Mouse (Mus musculus) yolk sac, embryonic 10.5 days (tissue): Measurements from ENCODE around the gene S100a4.

Source experiments
- DNase-seq: peaks from one replicate; pipeline ENCODE4 v3.0.0-alpha.2; 2017; ENCODE audit warnings: low spot score

The S100a4 gene

DNA sequence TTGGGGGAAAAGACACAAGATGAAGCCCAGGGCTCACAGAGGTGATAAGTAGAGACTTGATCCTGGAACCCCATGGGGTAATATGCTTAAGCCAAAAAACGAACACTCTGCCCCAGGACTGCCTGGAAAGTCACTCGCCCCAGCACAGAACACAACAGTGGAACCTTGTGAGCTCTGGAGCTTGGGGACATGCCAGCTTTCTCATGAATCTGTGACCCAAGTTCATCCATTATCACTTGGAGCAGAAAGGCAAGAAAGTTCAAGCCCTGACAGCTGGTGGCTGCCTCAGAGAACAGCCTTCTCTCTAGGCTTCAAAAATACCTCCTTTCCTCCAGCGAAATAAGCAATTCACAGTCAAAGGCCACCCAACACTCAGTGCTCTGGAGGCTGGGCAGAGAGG, 4.2 kb upstream of the S100a4 start:
- DNase-seq = no peak

DNA sequence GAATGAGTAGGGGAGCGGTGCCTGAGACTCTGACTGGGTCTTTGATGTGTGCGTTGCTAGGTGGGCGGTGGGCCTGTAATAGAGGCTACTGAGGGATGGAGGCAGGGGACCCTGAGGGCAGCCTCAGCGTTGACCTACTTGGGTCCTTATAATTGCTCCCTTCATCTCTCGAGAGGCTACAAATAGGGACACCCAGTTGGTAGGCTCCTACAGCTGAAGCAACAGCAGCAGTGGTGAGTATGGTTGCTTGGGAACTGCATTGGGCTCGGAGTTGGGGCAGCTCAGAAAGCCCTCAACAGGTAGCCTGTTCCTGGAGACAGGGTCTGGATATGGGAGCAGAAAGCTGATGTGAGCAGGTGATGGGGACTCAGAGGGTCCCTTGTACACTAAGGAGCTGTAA, 3.5 kb upstream of the S100a4 start:
- no peak for DNase-seq

- no peak for DNase-seq
Observed at GRCm38 (mm10) chr3:90600458-90601195, 2.9 kb upstream of the S100a4 start.

- no peak for DNase-seq
Observed at GRCm38 (mm10) chr3:90601486-90602110, 2.0 kb upstream of the S100a4 start, which contains the start of gene Gm42674. Gene Gm42674 (plus strand): TSS chr3:90601904.

DNA sequence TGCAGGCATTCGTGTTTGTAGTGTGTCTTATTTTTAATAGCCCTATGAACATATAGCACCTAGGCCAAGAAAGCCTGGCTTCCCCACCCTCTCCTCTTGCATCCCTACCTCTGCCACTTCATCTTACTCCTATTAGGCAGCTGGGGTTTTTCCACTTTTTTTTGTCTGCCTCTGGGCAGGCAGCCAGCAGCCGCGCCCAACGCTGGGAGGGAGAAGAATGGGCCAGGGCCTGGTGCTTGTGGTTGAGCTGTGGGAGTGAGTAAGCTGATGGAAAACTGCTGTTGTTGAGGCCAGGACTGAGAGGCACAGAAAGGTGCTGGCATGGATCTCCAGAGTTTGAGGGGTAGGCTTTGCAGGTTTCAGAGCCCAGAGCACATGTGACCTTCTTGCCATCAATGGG, 845 bp downstream of the S100a4 start:
- DNase-seq = no peak

GRCm38 (mm10) chr3:90605049-90605448, 1.5 kb downstream of the S100a4 start:
- DNase-seq = no peak

GRCm38 (mm10) chr3:90605736-90606135, 2.2 kb downstream of the S100a4 start:
- DNase-seq = no peak

DNA sequence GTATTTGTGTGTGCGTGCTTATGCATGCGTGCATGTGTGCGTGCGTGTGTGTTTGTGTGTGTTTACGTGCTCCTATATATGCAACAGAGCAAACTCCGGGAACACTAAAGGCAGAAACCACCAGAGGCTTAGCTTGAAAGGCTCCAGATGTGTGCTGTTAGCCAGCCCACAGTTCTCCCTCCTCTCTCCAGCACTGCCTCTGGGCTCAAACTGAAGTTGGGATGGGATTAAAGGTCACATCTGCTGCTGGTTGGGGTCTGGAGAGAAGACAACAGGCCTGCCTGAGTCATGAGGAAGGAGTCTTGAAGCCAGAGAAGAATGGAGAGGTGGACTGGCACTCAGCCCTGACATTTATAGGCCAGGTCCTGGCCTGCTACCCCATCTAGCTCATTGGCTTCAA, 2.6 kb downstream of the S100a4 start:
- no peak for DNase-seq

DNA sequence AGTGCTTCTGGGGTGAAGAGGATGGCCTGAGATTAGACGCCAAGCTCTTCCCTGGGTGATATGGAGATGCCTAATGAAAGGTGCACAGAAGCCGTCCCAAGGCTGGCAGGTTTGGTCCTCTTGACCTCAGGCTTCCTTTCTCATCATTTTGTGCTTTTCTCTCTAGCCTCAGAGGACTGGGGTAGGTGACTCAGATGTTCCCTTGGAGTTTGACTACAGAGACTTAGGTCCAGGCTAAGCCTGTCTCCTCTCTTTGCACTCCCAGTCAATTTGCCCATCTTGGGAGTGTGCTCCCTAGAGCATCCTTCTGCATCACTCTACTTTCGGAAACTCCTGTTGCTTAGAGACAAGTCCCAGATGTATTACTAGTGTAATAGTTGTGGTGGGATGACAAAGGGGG, 3.8 kb downstream of the S100a4 start:
- DNase-seq = no peak

DNA sequence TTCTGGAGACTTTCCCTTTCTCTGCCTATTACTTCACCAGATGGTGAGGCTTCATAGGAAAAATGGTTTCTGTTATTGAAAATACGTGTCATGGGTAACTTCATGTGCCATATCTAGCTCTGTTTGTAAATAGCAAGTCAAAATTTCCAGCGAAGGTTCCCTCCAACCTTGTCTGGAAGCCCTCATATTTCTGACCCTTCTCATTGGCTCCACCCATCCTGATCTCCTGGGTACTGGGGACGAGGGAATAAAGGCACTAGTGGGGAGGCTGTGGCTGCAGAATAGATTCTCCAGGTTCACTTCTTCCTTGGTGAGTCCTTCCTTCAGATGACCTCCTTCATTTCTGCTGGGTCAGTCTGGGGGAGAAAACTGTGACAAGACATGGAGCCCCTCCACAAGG, 4.7 kb downstream of the S100a4 start, which contains the start of gene S100a5:
Gene S100a5, plus strand, starts transcription at position 301 of the 400 bp plus-strand sequence.
- DNase-seq = no peak

DNA sequence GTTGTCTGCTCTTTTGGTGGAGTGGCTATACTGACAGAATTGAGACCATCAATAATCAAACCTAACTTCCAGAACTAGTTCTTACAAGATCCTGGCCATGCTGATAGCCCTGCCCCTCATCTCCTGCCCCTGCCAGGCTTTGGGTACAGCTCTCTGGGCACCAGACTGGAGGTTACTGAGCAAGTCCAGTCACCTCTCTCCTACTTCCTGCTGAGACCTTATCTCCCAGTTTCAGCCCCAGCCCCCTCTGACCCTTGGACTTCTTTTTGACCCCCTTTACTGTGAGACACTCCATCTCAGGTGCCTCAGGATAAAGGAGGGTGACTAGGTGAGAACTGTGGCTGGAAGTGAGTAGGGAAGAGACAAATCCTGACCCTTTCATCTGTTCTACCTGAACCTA, 5.5 kb downstream of the S100a4 start:
- no peak for DNase-seq

GRCm38 (mm10) chr3:90611494-90611893, 7.9 kb downstream of the S100a4 start:
- DNase-seq = no peak

DNA sequence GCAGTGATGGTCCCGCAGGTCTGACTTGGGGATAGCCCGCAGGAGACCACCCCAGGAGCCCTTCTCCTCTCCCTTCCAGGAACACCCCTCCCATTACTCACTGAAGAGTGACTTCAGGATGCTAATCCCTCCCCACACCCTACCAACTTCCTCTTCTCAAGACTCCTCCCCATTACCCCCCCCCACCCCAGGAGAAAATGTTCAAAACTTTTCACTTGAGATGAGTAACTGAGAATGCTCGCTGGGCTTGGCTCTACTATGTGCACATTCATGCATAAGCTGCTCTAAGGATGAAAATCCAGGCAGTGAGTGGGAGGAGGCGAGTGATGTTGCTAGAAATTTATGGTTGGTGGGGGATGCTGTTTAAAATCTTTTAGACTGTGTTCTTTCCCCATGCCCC, 8.5 kb downstream of the S100a4 start:
- DNase-seq = no peak

- DNase-seq = peak; percentile 57
Observed at GRCm38 (mm10) chr3:90612728-90613291, 9.2 kb downstream of the S100a4 start, which contains the start of gene S100a6. Gene S100a6 (plus strand): TSS chr3:90612882.

DNA sequence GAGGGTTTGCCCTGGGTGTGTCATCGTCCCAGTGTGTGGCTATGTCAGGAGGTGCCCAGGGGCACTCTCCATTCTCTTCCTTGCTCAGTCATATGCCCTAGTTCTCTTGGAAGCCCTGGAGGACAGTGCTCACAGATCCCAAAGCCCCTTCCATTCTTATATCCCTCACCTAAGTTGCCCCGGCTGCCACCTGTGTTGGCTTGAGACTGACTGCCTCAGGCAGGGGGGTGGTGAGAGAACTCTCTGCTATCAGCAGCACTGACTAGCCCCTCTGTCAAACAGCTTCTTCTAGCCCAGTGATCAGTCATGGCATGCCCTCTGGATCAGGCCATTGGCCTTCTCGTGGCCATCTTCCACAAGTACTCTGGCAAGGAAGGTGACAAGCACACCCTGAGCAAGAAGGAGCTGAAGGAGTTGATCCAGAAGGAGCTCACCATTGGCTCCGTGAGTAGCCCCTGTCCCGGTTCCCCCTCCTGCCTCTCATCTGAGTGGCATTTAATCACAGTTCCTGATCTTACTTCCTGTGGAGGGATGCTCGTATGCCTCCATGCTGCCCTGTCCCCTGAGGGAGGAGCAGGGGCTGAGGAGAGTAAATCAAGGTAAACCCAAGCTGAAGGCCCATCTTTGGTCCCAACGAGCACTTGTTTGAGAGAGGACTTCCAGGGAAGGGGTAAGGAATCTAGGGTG, 10.0 kb downstream of the S100a4 start:
- no peak for DNase-seq

GRCm38 (mm10) chr3:90614148-90614530, 10.6 kb downstream of the S100a4 start:
- DNase-seq = no peak

GRCm38 (mm10) chr3:90614611-90615251, 11.2 kb downstream of the S100a4 start:
- no peak for DNase-seq

- peak; percentile 56 for DNase-seq
Observed at GRCm38 (mm10) chr3:90615415-90615814, 11.8 kb downstream of the S100a4 start.

DNA sequence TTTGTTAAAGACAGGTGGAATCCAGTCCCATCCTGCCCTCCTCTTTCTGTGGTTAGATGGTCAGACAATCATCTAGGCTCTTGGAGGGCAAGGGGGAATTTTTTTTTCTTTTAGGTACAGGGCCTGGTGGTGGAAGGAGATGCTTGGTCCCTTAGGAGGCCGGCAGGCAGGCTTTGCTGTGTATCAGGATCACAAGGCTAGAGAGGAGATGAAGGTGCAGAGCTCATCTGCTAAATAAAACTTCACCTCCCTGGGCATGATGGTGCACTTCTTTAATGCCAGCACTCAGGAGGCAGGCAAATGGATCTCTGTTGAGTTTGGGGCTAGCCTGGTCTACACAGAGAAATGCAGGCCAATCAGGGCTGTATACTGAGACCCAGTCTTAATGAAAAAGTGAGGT, 12.3 kb downstream of the S100a4 start:
- DNase-seq = no peak

- no peak for DNase-seq
Observed at GRCm38 (mm10) chr3:90617586-90617985, 14.0 kb downstream of the S100a4 start.

- DNase-seq = no peak
Observed at GRCm38 (mm10) chr3:90621552-90621951, 18.0 kb downstream of the S100a4 start.

DNA sequence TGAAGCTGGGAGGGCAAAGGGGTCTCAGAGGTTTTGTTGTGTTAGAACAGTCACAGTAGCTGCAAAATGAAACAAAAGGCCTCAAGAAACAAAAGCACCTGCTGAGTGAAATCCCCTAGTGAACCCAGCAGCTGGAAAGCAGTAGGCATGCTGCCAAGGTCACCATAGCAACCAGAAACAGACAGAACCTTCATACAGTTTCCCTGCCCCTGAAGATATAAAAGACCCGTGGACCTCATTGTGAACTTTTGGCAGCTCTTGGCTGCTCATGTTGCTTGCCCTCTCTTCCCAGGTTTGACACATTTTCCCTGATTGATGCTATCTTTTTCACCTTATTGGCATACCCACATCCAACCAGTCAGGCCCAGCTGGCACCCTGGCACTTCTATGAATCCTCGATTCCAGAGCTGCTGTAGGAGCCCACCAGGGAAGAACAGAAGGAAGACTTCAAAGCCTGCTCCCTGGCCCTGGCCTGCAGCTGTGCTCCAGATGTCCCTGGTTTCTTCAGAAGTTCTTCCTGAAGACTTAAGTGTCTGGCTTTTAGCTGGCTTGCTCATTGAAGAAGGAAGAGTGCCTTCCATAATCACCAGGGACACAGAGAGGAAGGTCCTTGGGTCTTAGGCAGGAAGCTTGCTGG, 20.0 kb downstream of the S100a4 start:
- no peak for DNase-seq
